Mouse (Mus musculus) CD4-positive, CD25-positive, alpha-beta regulatory T cell, adult 4 months (primary cell): ENCODE data around the gene Arl14ep. TPM values are rescaled to one million over a fixed set of nuclear protein-coding genes. Genes with fewer than 3 reads are reported as not detected.

Experiments used
- ATAC-seq: one replicate; pipeline ENCODE4 v1.8.0; 2017
- polyA plus RNA-seq, 2 experiments: library from polyadenylated mRNA; unstranded; fragments of 100-300 nt; shearing (Covaris generic); gene quantifications; one replicate each; pipeline ENCODE4 v1.2.1; 2017

Gene Arl14ep
- polyA plus RNA-seq, 2 experiments from 2014 or later, result 32.6 to 37.7 TPM

DNA sequence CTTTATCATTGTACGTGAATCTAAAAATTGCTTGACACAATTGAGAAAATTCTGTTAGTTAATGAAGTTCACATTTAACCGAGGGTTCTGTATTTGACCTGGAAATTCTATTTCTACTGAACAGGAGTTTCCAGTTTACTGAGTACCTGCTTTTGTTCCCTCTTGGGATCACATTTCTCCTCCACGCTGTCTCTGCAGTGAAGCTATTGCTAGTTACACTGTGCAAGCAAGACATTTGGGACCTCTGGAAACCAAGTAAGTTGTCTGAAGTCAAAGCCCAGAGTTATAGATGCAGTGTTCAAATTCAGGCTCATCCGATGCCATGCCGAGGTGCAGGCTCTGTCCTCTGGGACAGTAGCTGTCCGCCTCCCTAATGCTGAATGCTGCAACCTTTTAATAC, 19.2 kb downstream of the Arl14ep start:
- no peak for ATAC-seq

DNA sequence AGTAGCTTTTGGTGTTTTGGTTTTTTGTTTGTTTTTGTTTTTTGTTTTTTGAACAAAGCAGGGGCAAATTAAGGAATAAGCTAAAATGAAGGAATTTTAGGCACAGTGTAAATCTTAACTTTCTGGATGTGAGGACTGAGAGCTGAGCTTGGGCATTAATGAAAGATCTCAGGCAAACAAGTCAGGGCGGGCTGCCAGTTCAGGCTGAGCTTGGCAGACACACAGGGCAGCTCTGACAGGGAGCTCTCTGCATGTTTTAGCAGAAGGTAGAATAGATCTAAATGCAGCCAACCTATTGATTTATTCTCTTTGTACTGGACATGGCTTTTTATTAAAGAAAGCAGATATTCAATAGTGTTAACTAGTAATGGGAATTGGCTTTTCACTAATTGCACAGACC, 31.8 kb downstream of the Arl14ep start:
- no peak for ATAC-seq

DNA sequence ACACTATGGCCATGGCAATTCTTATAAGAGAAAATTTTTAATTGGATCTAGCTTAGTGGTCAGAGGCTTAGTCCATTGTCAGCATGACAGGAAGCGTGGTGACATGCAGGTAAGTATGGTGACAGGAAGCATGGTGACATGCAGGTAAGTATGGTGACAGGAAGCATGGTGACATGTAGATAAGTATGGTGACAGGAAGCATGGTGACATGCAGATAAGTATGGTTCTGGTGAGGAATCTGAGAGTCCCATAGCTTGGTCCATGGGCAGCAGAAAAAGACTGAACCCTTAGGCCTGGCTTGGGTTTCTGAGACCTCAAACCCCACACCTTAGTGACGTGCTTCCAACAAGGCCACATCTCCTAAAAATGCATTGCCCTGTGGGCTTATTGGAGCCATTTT, 38.5 kb downstream of the Arl14ep start:
- ATAC-seq, result no peak

DNA sequence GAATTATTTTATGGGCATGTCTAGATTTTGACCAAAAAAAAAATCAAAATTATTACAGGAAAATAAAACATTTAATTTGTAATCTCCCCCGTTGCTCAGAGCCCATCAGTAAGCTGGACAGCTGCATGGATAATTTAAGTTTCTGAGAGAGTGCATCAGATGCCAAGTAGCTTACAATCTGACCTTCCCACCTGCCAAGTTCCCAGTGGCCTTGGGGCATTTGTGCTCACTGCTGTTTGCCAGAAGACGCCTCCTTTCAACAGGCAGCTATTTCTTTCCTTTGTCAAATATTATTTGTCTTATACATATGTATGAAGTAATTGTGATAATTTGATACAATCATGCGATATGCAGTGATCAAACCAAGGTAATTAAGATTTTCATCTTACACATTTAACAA, 44.3 kb downstream of the Arl14ep start:
- no peak for ATAC-seq

Other genes starting within 250 kb of the Arl14ep start
- not detected for gene Fshb, start 85.2 kb upstream of the Arl14ep start, polyA plus RNA-seq